Mouse (Mus musculus): ENCODE measurements around the gene Wif1.

Gene Wif1

GRCm38 (mm10) chr10:121033826-121034568, at the start of gene Wif1:
Wif1 (plus strand) TSS chr10:121033960.
- DNase-seq (ENCODE audit: low read depth, low spot score): peak; percentile 8

- no peak for DNase-seq (ENCODE audit: low read depth, low spot score)
These were observed 31.6 kb upstream of the Wif1 start for GRCm38 (mm10) chr10:121002135-121002534.

GRCm38 (mm10) chr10:121011496-121011895, 22.3 kb upstream of the Wif1 start:
- DNase-seq (ENCODE audit: low read depth, low spot score): no peak

DNA sequence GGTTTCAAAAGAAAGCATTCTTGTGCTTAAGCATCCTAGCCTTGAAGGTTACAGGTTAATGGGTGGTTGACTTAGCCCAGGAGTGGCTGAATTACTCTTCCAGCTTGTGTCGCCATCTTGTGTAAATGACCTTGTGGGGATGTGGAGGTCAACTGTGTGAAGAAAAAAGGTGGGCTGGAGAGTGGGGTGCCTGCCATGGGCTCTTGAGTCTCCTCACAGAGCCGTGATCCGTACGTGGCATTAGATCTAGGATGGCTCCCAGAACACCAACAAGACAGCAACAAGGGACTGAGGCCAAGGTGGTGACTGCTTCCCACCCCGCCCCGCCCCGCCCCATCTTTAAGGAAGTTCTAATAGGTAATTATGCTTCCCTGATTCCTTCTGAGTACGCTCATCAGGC, 17.5 kb upstream of the Wif1 start:
- no peak for DNase-seq (ENCODE audit: low read depth, low spot score)

- no peak for DNase-seq (ENCODE audit: low read depth, low spot score)
These were observed 16.9 kb upstream of the Wif1 start for GRCm38 (mm10) chr10:121016711-121017503.

DNA sequence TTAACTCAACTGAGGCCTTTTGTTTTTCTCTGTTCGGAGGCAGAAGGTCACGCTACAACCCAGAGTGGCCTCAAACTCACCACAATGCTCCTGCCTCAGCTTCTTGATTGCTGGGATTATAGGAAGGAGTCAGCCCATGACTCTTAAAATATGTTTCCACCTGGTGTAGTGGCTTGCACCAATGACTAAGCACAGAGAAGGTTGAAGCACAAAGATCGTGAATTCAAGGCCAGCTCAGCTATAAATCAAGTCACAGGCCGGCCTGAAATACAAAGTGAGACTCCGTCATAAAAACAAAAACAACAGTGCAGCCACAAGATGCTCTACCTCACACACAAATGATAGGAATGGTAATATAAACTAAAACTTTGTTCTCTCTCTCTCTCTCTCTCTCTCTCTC, 10.8 kb upstream of the Wif1 start:
- no peak for DNase-seq (ENCODE audit: low read depth, low spot score)

GRCm38 (mm10) chr10:121031802-121032201, 2.0 kb upstream of the Wif1 start:
- DNase-seq (ENCODE audit: low read depth, low spot score): no peak

DNA sequence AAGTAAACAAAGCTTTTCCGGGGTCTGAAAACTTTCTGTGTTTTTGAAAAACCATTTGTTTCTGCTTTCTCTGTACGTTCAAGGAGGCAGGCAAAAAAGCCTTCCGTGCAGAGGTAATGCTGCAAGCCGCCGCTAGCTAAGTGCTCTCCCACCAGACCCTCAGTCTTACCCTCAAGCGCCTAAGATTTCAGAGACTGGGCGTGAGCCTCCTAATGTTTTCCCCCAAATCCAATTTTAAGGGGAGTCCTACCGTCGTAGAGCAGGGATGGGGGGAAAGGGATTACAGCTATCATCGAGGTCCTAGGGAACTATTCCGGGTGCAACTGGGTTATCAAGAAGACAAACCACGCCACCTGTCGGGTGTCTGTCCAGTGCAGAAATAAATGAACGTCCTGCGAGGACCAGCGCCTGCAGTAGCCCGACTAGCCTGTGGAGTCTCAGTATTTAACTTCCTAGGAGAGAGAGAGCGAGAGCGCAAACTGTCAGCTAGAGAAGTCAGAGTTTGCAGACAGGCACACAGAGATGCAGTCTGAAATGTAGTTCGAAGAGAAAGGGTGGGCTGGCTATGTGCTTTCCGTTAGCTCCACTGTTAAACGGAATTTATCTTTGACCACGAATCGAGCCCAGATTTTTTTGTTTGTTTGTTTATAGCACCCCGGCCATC, 500 bp upstream of the Wif1 start:
- DNase-seq (ENCODE audit: low read depth, low spot score): peak; percentile 19

- DNase-seq (ENCODE audit: low read depth, low spot score): no peak
These were observed 798 bp downstream of the Wif1 start for GRCm38 (mm10) chr10:121034569-121034947.

DNA sequence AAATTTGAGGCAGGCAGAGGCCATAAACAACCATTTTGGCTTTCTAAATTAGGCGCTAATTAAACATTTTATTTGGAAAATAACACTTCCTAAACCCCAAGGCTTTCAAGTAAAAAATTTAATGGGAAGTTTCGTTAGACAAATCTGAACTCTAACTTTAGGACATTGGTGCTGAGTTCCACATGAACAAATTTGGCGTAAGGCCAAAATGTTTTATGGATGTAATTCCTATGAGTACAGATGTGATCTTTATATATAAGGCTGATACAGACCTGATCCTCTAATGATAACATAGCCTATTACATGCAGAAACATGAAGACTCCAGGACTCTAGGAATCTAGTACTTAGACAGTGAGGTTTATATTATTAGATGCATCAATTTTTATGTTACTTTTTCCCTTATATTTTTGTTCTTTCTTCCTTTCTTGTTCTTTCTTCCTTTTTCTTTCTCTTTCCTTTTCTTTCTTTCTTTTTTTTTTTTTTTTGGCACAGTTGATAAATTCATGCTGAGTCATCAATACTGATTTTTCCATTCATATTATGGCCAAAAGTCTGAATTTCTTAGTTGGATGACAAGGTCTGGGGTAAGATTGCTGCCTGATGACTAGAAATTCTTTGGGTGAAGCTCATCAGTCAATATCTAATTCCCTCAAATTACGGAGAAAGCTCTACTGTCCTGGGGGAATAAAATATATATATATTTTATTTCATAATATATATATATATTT, 5.0 kb downstream of the Wif1 start:
- no peak for DNase-seq (ENCODE audit: low read depth, low spot score)

DNA sequence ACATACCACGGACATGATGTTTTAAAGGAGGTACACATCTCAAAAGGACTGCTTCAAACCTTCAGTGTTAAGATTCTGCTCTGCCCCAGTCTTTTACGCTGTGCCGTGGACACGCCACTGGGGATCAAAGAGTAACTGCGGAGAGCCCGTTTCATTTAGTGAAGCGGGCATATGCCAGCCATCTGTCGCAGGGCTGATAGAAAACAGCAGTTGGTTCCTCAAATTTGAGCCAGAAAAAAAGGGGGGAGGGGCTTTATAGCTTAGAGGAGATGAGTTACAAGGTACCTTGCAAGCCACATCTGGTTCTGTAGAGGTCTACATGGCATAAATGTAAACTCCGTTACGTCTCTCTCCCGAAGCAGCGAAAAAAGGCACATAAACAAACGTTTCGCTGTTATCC, 7.2 kb downstream of the Wif1 start:
- DNase-seq (ENCODE audit: low read depth, low spot score): no peak

DNA sequence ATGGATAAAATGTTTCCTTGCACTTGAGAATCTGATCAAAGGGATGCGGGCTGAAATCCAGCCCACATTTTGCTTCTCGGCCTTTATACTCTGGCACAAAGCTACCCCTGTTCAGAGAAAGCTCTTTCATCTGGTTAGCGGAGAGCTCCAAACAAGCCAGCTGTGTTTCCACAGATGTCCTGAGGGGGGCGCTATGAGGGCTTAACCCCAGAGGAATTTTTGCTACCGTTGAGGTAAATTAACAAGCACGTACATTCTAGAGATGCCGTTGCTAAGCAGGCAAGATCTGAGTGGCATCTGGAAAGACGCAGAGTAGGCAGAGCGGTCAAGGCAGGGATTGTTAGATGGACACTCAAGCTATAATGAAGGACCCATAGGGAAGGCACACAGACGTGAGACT, 13.7 kb downstream of the Wif1 start:
- DNase-seq (ENCODE audit: low read depth, low spot score): no peak

GRCm38 (mm10) chr10:121052076-121052475, 18.3 kb downstream of the Wif1 start:
- no peak for DNase-seq (ENCODE audit: low read depth, low spot score)

DNA sequence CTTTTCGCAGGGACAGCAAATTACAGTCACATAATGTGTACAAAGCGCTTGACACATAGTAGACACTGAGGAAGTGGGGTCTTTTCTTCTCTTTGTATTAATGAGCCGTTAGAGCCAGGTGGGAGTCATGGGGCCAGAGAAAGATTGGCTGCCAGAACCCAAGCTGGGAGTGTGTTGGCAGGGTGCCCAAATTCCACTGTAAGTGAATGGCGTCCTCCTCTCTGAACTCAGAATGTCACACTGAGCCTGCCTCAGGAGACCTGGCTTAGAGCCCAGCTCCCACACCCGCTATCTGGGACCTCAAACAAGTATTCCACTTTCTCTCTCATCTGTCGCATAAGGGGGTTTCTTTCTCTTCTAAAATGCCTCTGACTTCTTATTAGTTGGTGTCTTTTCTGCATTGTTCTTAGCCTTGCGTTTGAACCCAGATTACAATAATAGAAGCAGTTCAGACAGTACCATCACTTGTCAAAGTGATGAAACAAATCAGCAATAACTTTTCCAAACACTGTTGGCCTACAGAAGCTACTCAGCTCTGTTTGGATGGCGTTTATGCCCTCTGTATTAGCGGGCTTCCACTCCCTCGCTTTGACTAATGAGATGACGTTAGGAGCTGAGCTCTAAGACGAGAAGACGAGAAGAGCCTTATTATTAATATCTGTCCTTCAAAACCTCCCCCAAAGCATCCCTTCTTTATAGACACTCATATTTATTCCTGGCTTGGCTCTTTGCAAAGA, 21.9 kb downstream of the Wif1 start:
- DNase-seq (ENCODE audit: low read depth, low spot score): no peak

DNA sequence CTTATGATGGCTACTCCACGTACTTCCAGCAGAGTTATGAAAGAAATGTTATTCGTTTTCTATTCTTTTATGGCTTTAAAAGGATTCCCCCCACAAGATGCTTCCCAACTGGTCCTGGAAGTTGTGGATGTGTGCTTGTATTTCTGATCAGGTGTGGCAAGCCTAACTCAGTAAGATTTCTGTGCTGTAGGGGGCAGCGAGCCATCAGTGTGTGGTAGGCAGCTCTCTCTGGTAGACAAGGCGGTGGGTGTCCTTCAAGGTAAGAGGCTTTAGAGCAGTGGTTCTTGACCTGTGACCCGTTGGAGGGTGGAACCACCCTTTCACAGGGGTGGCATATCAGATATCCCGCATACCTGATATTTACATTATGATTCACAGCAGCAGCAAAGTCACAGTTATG, 23.1 kb downstream of the Wif1 start:
- DNase-seq (ENCODE audit: low read depth, low spot score): no peak

- no peak for DNase-seq (ENCODE audit: low read depth, low spot score)
These were observed 25.6 kb downstream of the Wif1 start for GRCm38 (mm10) chr10:121059043-121060003.

DNA sequence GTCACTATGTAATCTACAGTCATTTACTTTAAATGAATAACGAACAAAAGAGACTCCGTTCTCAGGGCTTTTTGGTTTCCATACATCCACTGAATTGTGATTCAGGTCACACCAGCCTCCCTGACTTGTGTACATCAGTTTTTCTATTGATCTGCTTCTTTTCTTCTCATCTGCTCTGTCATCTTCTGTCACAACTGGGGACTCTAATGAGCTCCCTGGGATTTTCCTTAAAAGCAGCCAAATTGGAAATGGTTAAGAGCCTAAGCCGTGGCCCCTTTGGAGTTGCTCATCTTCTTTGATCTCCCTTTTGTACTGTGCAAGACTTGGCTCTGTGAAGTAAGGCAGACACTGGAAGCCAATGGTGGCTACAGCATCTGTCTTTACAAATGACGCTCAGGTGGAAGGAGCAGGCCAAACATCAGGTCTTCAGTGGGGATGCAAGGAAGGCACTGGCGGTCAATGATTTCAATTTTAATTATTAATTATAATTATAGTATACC, 27.6 kb downstream of the Wif1 start:
- DNase-seq (ENCODE audit: low read depth, low spot score): no peak

DNA sequence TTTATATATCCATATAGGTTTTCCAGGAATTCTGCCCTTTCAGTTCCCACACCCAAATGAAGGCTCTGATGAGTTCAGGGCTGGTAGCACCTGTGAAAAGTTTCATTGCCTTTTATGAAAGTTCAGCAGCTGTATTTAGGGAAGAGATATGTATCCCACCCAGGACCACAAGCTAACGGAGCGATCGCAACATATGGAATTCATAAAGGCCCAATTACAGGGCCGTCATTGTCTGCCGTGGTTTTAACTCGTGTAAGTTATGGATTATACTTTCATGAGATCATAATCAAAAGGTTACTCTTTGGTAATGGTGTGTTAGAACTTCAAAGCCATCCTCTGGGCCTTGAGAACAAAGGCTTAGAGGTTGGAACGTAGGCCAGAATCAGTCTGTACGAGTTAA, 28.9 kb downstream of the Wif1 start:
- DNase-seq (ENCODE audit: low read depth, low spot score): no peak

GRCm38 (mm10) chr10:121067416-121067951, 33.7 kb downstream of the Wif1 start:
- DNase-seq (ENCODE audit: low read depth, low spot score): no peak

DNA sequence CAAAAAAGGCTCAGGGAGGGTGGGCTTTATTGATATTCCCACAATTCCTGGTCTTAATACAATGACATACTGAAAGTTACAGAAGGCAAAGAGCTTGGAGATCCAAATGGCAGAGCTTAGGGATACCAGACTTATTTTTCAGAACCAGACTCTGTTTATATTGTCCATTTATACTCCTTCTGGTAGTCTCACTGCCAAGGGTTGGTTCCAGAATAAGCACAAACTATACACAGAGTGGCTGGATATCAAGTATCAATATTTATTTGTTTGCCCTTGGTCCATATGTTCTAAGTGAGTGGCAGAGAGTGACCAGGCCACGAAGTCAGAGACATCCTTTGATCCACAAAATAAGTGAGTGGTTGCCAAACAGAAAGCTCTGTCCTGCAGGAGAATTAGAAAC, 34.2 kb downstream of the Wif1 start:
- DNase-seq (ENCODE audit: low read depth, low spot score): no peak

All from skeletal muscle tissue, adult 2 months (tissue).